Mouse (Mus musculus) heart, postnatal 25 days (tissue): ENCODE results near the gene Wnk4. TPM values are rescaled to one million over a fixed set of nuclear protein-coding genes. Genes with fewer than 3 reads are reported as not detected.

Experiments
- DNase-seq: peaks from one replicate; pipeline ENCODE4 v3.0.0; 2022; ENCODE audit warnings: low spot score
- intact Hi-C: fragments of 180-260 bp; cut with DNase I; formaldehyde crosslinking; loops from one replicate; pipeline ENCODE4 v1.15.1; 2025
- total RNA-seq, 2 experiments: library from RNA; stranded (reverse); gene quantifications; 2 replicates each; pipeline ENCODE4 v1.2.3; 2021

Gene Wnk4
- total RNA-seq, 2 experiments from 2014 or later = 9.6 to 14.6 TPM

GRCm38 (mm10) chr11:101264954-101265471 lies 4.6 kb downstream of the Wnk4 start:
- no peak for DNase-seq
- intact Hi-C loops = no loop called here

GRCm38 (mm10) chr11:101265906-101266305 lies 5.5 kb downstream of the Wnk4 start:
- intact Hi-C loops = no loop called here
- no peak for DNase-seq

GRCm38 (mm10) chr11:101269577-101270116 lies 9.3 kb downstream of the Wnk4 start:
- intact Hi-C loops = no loop called here
- no peak for DNase-seq

- no peak for DNase-seq
- intact Hi-C loops = no loop called here
These were observed 12.1 kb downstream of the Wnk4 start for GRCm38 (mm10) chr11:101272446-101272845.

GRCm38 (mm10) chr11:101275309-101275708 lies 14.9 kb downstream of the Wnk4 start:
- no peak for DNase-seq
- intact Hi-C loops = no loop called here

GRCm38 (mm10) chr11:101276319-101277070 lies 16.1 kb downstream of the Wnk4 start:
- DNase-seq = no peak
- intact Hi-C loops = no loop called here

GRCm38 (mm10) chr11:101277381-101278222 lies 17.2 kb downstream of the Wnk4 start:
- DNase-seq = no peak
- intact Hi-C loops = loop anchor here (2.0 kb wide), 1 partner anchor 17 kb away; the partner anchor contains the start of gene Wnk4

- intact Hi-C loops = loop anchor here (2.0 kb wide), 1 partner anchor 18 kb away; the partner anchor contains the start of gene Wnk4
- peak; percentile 71 for DNase-seq
These were observed 18.1 kb downstream of the Wnk4 start, which contains the start of the genes Cntd1 and Coa3 for GRCm38 (mm10) chr11:101278223-101279192. TSS of gene Cntd1 (plus strand) at chr11:101279012. TSS of gene Coa3 (minus strand) at chr11:101279114.

GRCm38 (mm10) chr11:101279193-101279569 lies 18.8 kb downstream of the Wnk4 start:
- intact Hi-C loops = loop anchor here (2.0 kb wide), 1 partner anchor 18 kb away; the partner anchor contains the start of gene Wnk4

GRCm38 (mm10) chr11:101280837-101281236 lies 20.5 kb downstream of the Wnk4 start:
- no peak for DNase-seq
- intact Hi-C loops = no loop called here

More at GRCm38 (mm10) chr11:101279193-101279569, 18.8 kb downstream of the Wnk4 start:
- DNase-seq = no peak

- DNase-seq = no peak
- intact Hi-C loops = no loop called here
These were observed 22.5 kb downstream of the Wnk4 start for GRCm38 (mm10) chr11:101282896-101283295.

- DNase-seq = no peak
- intact Hi-C loops = no loop called here
These were observed 23.4 kb downstream of the Wnk4 start for GRCm38 (mm10) chr11:101283805-101284204.

GRCm38 (mm10) chr11:101287306-101287705 lies 26.9 kb downstream of the Wnk4 start:
- no peak for DNase-seq
- intact Hi-C loops = no loop called here

GRCm38 (mm10) chr11:101291231-101291630 lies 30.9 kb downstream of the Wnk4 start:
- intact Hi-C loops = loop anchor here (10.0 kb wide), 1 partner anchor 186 kb away; no protein-coding TSS in a partner anchor
- DNase-seq = no peak

GRCm38 (mm10) chr11:101295191-101295590 lies 34.8 kb downstream of the Wnk4 start:
- DNase-seq = no peak
- intact Hi-C loops = loop anchor here (10.0 kb wide), 1 partner anchor 190 kb away; no protein-coding TSS in a partner anchor

- DNase-seq = no peak
- intact Hi-C loops = loop anchor here (2.0 kb wide), 1 partner anchor 48 kb away; the partner anchor contains the start of gene Vps25
These were observed 40.5 kb downstream of the Wnk4 start for GRCm38 (mm10) chr11:101300881-101301280.

- intact Hi-C loops = loop anchor here (1.0 to 2.0 kb wide), 2 partner anchors 49 to 89 kb away; partner anchors contain the start of gene Vps25
- DNase-seq = no peak
These were observed 41.1 kb downstream of the Wnk4 start for GRCm38 (mm10) chr11:101301299-101302003.
